Mouse (Mus musculus) bone marrow, adult 2 months (tissue): ENCODE results near the gene Zfp354c. TPM values are rescaled to one million over a fixed set of nuclear protein-coding genes. Genes with fewer than 3 reads are reported as not detected.
A peak's percentile ranks its signal among the peaks of the same experiment; 100 is the strongest.

Source experiments
- H3K27ac ChIP-seq: fragments of 200-500 bp; 2 replicates; pipeline ENCODE4 v1.5.1; 2012; ENCODE audit warnings: low read depth, mild to moderate bottlenecking, control low read depth, inconsistent platforms, low read length; ENCODE audit not compliant: control insufficient read depth, poor library complexity, insufficient read depth
- H3K4me1 ChIP-seq: fragments of 200-500 bp; 2 replicates; pipeline ENCODE4 v1.6.1; 2011; ENCODE audit warnings: low read length; ENCODE audit not compliant: control insufficient read depth, insufficient read depth
- H3K4me3 ChIP-seq: fragments of 200-500 bp; replicated peaks from 2 replicates; pipeline ENCODE3; 2011; ENCODE audit warnings: mild to moderate bottlenecking, low read depth, low read length, control low read depth; ENCODE audit not compliant: control insufficient read depth
- CTCF ChIP-seq: fragments of 200-500 bp; IDR thresholded peaks from 2 replicates; pipeline ENCODE4 v1.5.1; 2011; ENCODE audit warnings: low read length, control low read depth; ENCODE audit not compliant: control insufficient read depth, insufficient read depth
- POLR2A ChIP-seq: fragments of 200-500 bp; IDR thresholded peaks from 2 replicates; pipeline ENCODE4 v1.6.1; 2011; ENCODE audit warnings: low read depth, mild to moderate bottlenecking, control low read depth, low read length, borderline replicate concordance; ENCODE audit not compliant: control insufficient read depth
- WGBS: fragments of 180-500 bp; shearing (Covaris S2); methylation state at CpG from one replicate; pipeline ENCODE4 v1.1.7; 2018; 5-methylcytosine and 5-hydroxymethylcytosine counted together
- polyA plus RNA-seq: library from polyadenylated mRNA; stranded (reverse); fragments of >200 nt; gene quantifications from 2 replicates; pipeline ENCODE4 v1.2.4, GENCODE M21; 2011; ENCODE audit warnings: low replicate concordance; ENCODE audit not compliant: missing spikeins, insufficient read depth, insufficient read length

Gene Zfp354c
- polyA plus RNA-seq, 1 experiment: 0.65 TPM

GRCm38 (mm10) chr11:50835727-50836126 lies 8.2 kb upstream of the Zfp354c start:
- TF ChIP-seq CTCF (no peak), POLR2A (no peak)

GRCm38 (mm10) chr11:50826214-50826613 lies 1.3 kb downstream of the Zfp354c start:
- WGBS: 63% methylated on average over 2 of the region's 2 CpGs
- peaks cover 1% of the 10 kb centered on the region; the same call in 1 of the 2 replicates for H3K4me1 ChIP-seq
- TF ChIP-seq POLR2A (no peak), CTCF (no peak)

More at GRCm38 (mm10) chr11:50835727-50836126, 8.2 kb upstream of the Zfp354c start:
- H3K4me3 ChIP-seq: no peak overlapping the region
- no peak overlapping the region for H3K27ac ChIP-seq
- H3K4me1 ChIP-seq: no peaks in the 10 kb centered on the region; the same call in 1 of the 2 replicates
- 42% methylated on average over 4 of the region's 4 CpGs for WGBS

GRCm38 (mm10) chr11:50814233-50814632 lies 13.3 kb downstream of the Zfp354c start:
- Histone ChIP-seq H3K4me1 (no peaks in the 10 kb centered on the region), H3K4me3 (no peak overlapping the region), H3K27ac (no peak overlapping the region)
- 84% methylated on average over 4 of the region's 4 CpGs for WGBS
- TF ChIP-seq POLR2A (no peak), CTCF (no peak)

More at GRCm38 (mm10) chr11:50826214-50826613, 1.3 kb downstream of the Zfp354c start:
- Histone ChIP-seq H3K27ac (no peak overlapping the region), H3K4me3 (no peak overlapping the region)

- no peak overlapping the region for H3K27ac ChIP-seq
- H3K4me3 ChIP-seq: no peak overlapping the region
- no peaks in the 10 kb centered on the region for H3K4me1 ChIP-seq
- TF ChIP-seq CTCF (no peak), POLR2A (no peak)
Measured at GRCm38 (mm10) chr11:50798836-50799235, 28.7 kb downstream of the Zfp354c start.

- H3K27ac ChIP-seq: no peak overlapping the region
- no peak for TF ChIP-seq CTCF
- TF ChIP-seq POLR2A: no peak
- 76% methylated on average over 11 of the region's 11 CpGs for WGBS
- no peak overlapping the region for H3K4me3 ChIP-seq
- no peaks in the 10 kb centered on the region for H3K4me1 ChIP-seq
Measured at GRCm38 (mm10) chr11:50797674-50798073, 29.9 kb downstream of the Zfp354c start.

- H3K27ac ChIP-seq: no peak overlapping the region
- no peak overlapping the region for H3K4me3 ChIP-seq
- WGBS: 88% methylated on average over 1 of the region's 1 CpGs
- TF ChIP-seq CTCF (no peak), POLR2A (no peak)
- no peaks in the 10 kb centered on the region for H3K4me1 ChIP-seq
Measured at GRCm38 (mm10) chr11:50771006-50771405, 56.5 kb downstream of the Zfp354c start.

- H3K27ac ChIP-seq: no peak overlapping the region
- peak; percentile 86 for TF ChIP-seq CTCF
- no peak for TF ChIP-seq POLR2A
- WGBS: 21% methylated on average over 14 of the region's 14 CpGs
Measured at GRCm38 (mm10) chr11:50768995-50769749, 58.4 kb downstream of the Zfp354c start.

GRCm38 (mm10) chr11:50767039-50767438 lies 60.5 kb downstream of the Zfp354c start:
- no peak overlapping the region for H3K27ac ChIP-seq
- H3K4me1 ChIP-seq: no peaks in the 10 kb centered on the region
- no peak overlapping the region for H3K4me3 ChIP-seq
- TF ChIP-seq POLR2A (no peak), CTCF (peak; percentile 54; the same call in 1 of the 2 replicates)
- WGBS: 25% methylated on average over 4 of the region's 4 CpGs

More at GRCm38 (mm10) chr11:50768995-50769749, 58.4 kb downstream of the Zfp354c start:
- Histone ChIP-seq H3K4me3 (no peak overlapping the region), H3K4me1 (no peaks in the 10 kb centered on the region)
